Comparison of ENCODE assay signal across 10 mouse cellular contexts in the genomic region with DNA sequence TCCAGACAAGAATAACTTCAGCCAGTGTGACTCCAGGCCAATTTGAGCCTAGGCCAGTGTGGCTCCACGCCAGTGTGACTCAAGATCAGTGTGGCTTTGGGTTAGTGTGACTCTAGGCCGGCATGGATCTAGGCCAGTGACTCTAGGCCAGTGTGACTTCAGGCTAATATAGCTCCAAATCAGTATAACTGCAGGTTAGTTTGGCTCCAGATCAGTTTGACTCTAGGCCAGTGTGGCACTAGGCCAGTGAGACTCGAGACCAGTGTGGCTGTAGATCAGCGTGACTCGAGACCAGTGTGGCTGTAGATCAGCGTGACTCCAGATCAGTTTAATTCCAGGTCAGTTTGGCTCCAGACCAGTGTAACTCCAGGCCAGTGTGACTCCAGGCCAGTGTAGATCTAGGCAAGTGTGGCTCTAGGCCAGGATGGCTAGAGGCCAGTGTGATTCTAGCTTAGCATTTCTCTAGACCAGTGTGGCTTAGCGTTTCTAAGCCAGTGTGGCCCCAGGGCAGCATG. TPM values are rescaled to one million over a fixed set of nuclear protein-coding genes. Genes with fewer than 3 reads are reported as not detected.
DNase-seq lines count a peak whose midpoint lies in the region; ATAC-seq and TF ChIP-seq lines count a peak whose summit lies in the region.
"Had no signal": no experiment of that assay in that cellular context is flagged by ENCODE, and none has a peak within 500 bp of the region (broad histone marks: within the 10 kb centered on the region; RNA-seq: fewer than 3 reads in every experiment).

No protein-coding gene starts in this region.

- no peak overlapping the region for H3K4me2 ChIP-seq in forebrain, embryonic 14.5 days (ENCODE audit: low read length)

- no peaks in the 10 kb centered on the region for H3K27me3 ChIP-seq in testis, adult 2 months (ENCODE audit: control insufficient read depth, insufficient read depth, low read length)
- H3K27me3 ChIP-seq in forebrain, embryonic 14.5 days (replicated peaks; ENCODE audit: control insufficient read depth, insufficient read depth, low read length), result no peaks in the 10 kb centered on the region

- no peak overlapping the region for H3K27ac ChIP-seq in testis, adult 2 months (ENCODE audit: control insufficient read depth, insufficient read depth, low read depth, low read length)
- H3K27ac ChIP-seq in forebrain, embryonic 14.5 days (ENCODE audit: low read depth, low read length), result no peak overlapping the region
- H3K27ac ChIP-seq: liver, embryonic 14.5 days had no signal

- H3K9ac ChIP-seq in forebrain, embryonic 14.5 days (ENCODE audit: low read length), result no peak overlapping the region
- H3K9ac ChIP-seq: liver, embryonic 14.5 days had no signal

- H3K4me3 ChIP-seq in testis, adult 2 months (ENCODE audit: control insufficient read depth, low read depth, low read length), result peak overlapping the region; percentile 6; the same call in 1 of the 2 replicates
- no peak overlapping the region for H3K4me3 ChIP-seq in forebrain, embryonic 14.5 days (ENCODE audit: low read depth, low read length)
- H3K4me3 ChIP-seq: erythroblast, embryonic 14.5 days had no signal

- no peaks in the 10 kb centered on the region; the same call in 1 of the 2 replicates for H3K4me1 ChIP-seq in testis, adult 2 months (ENCODE audit: control insufficient read depth, insufficient read depth, low read length)
- H3K4me1 ChIP-seq in forebrain, embryonic 14.5 days (ENCODE audit: control insufficient read depth, insufficient read depth, low read length), result no peaks in the 10 kb centered on the region

- 91% methylated on average over 7 of the region's 7 CpGs for WGBS in forebrain, embryonic 14.5 days

- no peak for ATAC-seq in erythroblast, adult 5-6 weeks (replicated peaks; ENCODE audit: low FRiP score, poor library complexity, severe bottlenecking)
- no peak for ATAC-seq in forebrain, embryonic 14.5 days

- no peaks in the 10 kb centered on the region for H3K9me3 ChIP-seq in forebrain, embryonic 14.5 days (replicated peaks; ENCODE audit: control insufficient read depth, low read length)

- no peak for TF ChIP-seq CTCF in testis, adult 2 months (IDR thresholded peaks at IDR 0.05; ENCODE audit: control insufficient read depth, insufficient read depth, insufficient replicate concordance, low read depth, low read length)

- no peaks in the 10 kb centered on the region for H3K36me3 ChIP-seq in testis, adult 2 months (ENCODE audit: control insufficient read depth, insufficient read depth, low read length)
- H3K36me3 ChIP-seq in forebrain, embryonic 14.5 days (ENCODE audit: control insufficient read depth, insufficient read depth, low read length), result peaks cover 76% of the 10 kb centered on the region

- no peak for DNase-seq in testis, postnatal 14 days (ENCODE audit: low spot score)
- DNase-seq in cerebellum, postnatal 25 days, result peak; percentile 80 to 88
- DNase-seq in heart, postnatal 4 days, result peak; percentile 85
- peak; percentile 84 for DNase-seq in skeletal muscle tissue, adult 2 months (ENCODE audit: low read depth, low spot score)
- no peak for DNase-seq in forebrain, embryonic 14.5 days (ENCODE audit: low spot score)
- DNase-seq in frontal cortex, postnatal 10 days (ENCODE audit: low spot score in 2 of 2), result no peak

- no peak for TF ChIP-seq POLR2A in testis, adult 2 months (IDR thresholded peaks at IDR 0.05; ENCODE audit: control insufficient read depth, low read depth, low read length)

RNA-seq across cellular contexts. Expression of gene Ice1, which starts 47.1 kb away (rescaled TPM):
- 16.3 and 22.2 TPM in 2 replicates for polyA plus RNA-seq in testis, adult 2 months (2012; rRNA removed)
- 10 to 100 TPM; 35.8 to 36.4 TPM for total RNA-seq in heart, postnatal 4 days (2021)
- total RNA-seq in erythroblast, adult 5-6 weeks (2015; ENCODE audit: low replicate concordance), result 4.2 and 13.4 TPM in 2 replicates
- 4.6 and 6.0 TPM in 2 replicates for total RNA-seq in erythroblast, adult 5-6 weeks (2017; ENCODE audit: low replicate concordance)
- 36.8 and 39.8 TPM in 2 replicates for polyA plus RNA-seq in forebrain, embryonic 14.5 days (2014; fragmentation: Nextera tagmentation; extraction: Ambion mirVana)

Comparison
In these comparisons a context has a peak if more than half of its experiments do, and no peak if none do; other contexts are left out.
1. DNase-seq: peak in cerebellum, postnatal 25 days (2 of 2), heart, postnatal 4 days (single experiment) and skeletal muscle tissue, adult 2 months (single experiment); none in testis, postnatal 14 days (single experiment), forebrain, embryonic 14.5 days (single experiment) and frontal cortex, postnatal 10 days (0 of 2).